Mouse (Mus musculus) erythroblast, adult 5-6 weeks (primary cell): Measurements from ENCODE around the gene Pde11a. TPM values are rescaled to one million over a fixed set of nuclear protein-coding genes. Genes with fewer than 3 reads are reported as not detected.

Source experiments
- ATAC-seq: replicated peaks from 2 replicates; pipeline ENCODE4 v1.8.0; 2016; ENCODE audit warnings: moderate number of reproducible peaks, mild to moderate bottlenecking, moderate TSS enrichment, inconsistent platforms; ENCODE audit not compliant: poor library complexity, low FRiP score, severe bottlenecking
- total RNA-seq, 2 experiments: library from RNA; stranded (forward) in 1 of 2; stranded (reverse) in 1 of 2; fragments of 150-400 nt in 1 of 2; fragments of 200-764, 138-1000 nt in 1 of 2; gene quantifications; 2 replicates each; pipeline versions ENCODE4 v1.2.3 to v1.2.4; 2015 to 2017; ENCODE audit warnings: low replicate concordance in 2 of 2

Gene Pde11a
- total RNA-seq (2015; ENCODE audit: low replicate concordance) (not detected in 2 replicates), total RNA-seq (2017; ENCODE audit: low replicate concordance) (not detected in 2 replicates)

GRCm38 (mm10) chr2:76338215-76339156 lies at the start of gene Pde11a:
Gene Pde11a (minus strand): TSS chr2:76338774.
- ATAC-seq, result no peak

GRCm38 (mm10) chr2:76386531-76386930 lies 48.0 kb upstream of the Pde11a start:
- no peak for ATAC-seq

- no peak for ATAC-seq
These were observed 40.1 kb upstream of the Pde11a start for GRCm38 (mm10) chr2:76378646-76379045.

- no peak for ATAC-seq
These were observed 36.1 kb upstream of the Pde11a start for GRCm38 (mm10) chr2:76374544-76375206.

GRCm38 (mm10) chr2:76372244-76372643 lies 33.7 kb upstream of the Pde11a start:
- ATAC-seq, result no peak

- peak; percentile 49 for ATAC-seq
These were observed 32.0 kb upstream of the Pde11a start for GRCm38 (mm10) chr2:76370656-76370922.

- peak; percentile 90 for ATAC-seq
These were observed 31.5 kb upstream of the Pde11a start, which contains the start of gene Rbm45 for GRCm38 (mm10) chr2:76369821-76370655. Gene Rbm45 (plus strand): TSS chr2:76369984.

- ATAC-seq, result no peak
These were observed 30.5 kb upstream of the Pde11a start for GRCm38 (mm10) chr2:76368861-76369660.

GRCm38 (mm10) chr2:76367188-76367922 lies 28.8 kb upstream of the Pde11a start:
- no peak for ATAC-seq

- ATAC-seq, result no peak
These were observed 27.2 kb upstream of the Pde11a start for GRCm38 (mm10) chr2:76365811-76366210.

- ATAC-seq, result no peak
These were observed 23.5 kb upstream of the Pde11a start for GRCm38 (mm10) chr2:76362111-76362510.

GRCm38 (mm10) chr2:76360226-76360625 lies 21.7 kb upstream of the Pde11a start, which contains the start of gene Cyct:
Gene Cyct (minus strand): TSS chr2:76360450.
- ATAC-seq, result no peak

- ATAC-seq, result no peak
These were observed 9.3 kb upstream of the Pde11a start for GRCm38 (mm10) chr2:76347839-76348238.

- ATAC-seq, result no peak
These were observed 3.6 kb upstream of the Pde11a start for GRCm38 (mm10) chr2:76342146-76342545.

GRCm38 (mm10) chr2:76334596-76334995 lies 4.0 kb downstream of the Pde11a start:
- no peak for ATAC-seq

- no peak for ATAC-seq
These were observed 6.3 kb downstream of the Pde11a start for GRCm38 (mm10) chr2:76332161-76332805.

GRCm38 (mm10) chr2:76330081-76330480 lies 8.5 kb downstream of the Pde11a start:
- no peak for ATAC-seq

- ATAC-seq, result no peak
These were observed 12.4 kb downstream of the Pde11a start for GRCm38 (mm10) chr2:76326161-76326560.
